Mouse (Mus musculus) intestine, embryonic 16.5 days (tissue): ENCODE data around the gene Wfikkn2. TPM values are rescaled to one million over a fixed set of nuclear protein-coding genes. Genes with fewer than 3 reads are reported as not detected.

Experiments
- ATAC-seq: fragments of 200-750 bp; cut with Nextera tagmentation; 2 replicates; pipeline ENCODE4 v1.8.0; 2017; ENCODE audit warnings: moderate TSS enrichment, moderate library complexity
- H3K27ac ChIP-seq: fragments of 300-500 bp; sonication (generic); 2 replicates; pipeline ENCODE4 v1.5.1; 2014; ENCODE audit warnings: mild to moderate bottlenecking, low read length
- H3K27me3 ChIP-seq: fragments of 300-500 bp; sonication (generic); replicated peaks from 2 replicates; pipeline ENCODE4 v1.6.1; 2014; ENCODE audit warnings: low read length, control low read depth, mixed read lengths; ENCODE audit not compliant: control insufficient read depth, insufficient read depth
- H3K36me3 ChIP-seq: fragments of 300-500 bp; sonication (generic); 2 replicates; pipeline ENCODE4 v1.6.1; 2014; ENCODE audit warnings: low read length, control low read depth; ENCODE audit not compliant: control insufficient read depth, insufficient read depth
- H3K4me1 ChIP-seq: fragments of 300-500 bp; sonication (generic); 2 replicates; pipeline ENCODE4 v1.6.1; 2014; ENCODE audit warnings: low read length, control low read depth, mixed read lengths; ENCODE audit not compliant: control insufficient read depth, insufficient read depth
- H3K4me2 ChIP-seq: fragments of 300-500 bp; sonication (generic); 2 replicates; pipeline ENCODE4 v1.6.1; 2014; ENCODE audit warnings: low read depth, low read length, control low read depth
- H3K4me3 ChIP-seq: fragments of 300-500 bp; sonication (generic); 2 replicates; pipeline ENCODE4 v1.5.1; 2014; ENCODE audit warnings: mild to moderate bottlenecking, low read length
- H3K9ac ChIP-seq: fragments of 300-500 bp; sonication (generic); 2 replicates; pipeline ENCODE4 v1.6.1; 2014; ENCODE audit warnings: low read depth, low read length
- H3K9me3 ChIP-seq: fragments of 300-500 bp; sonication (generic); 2 replicates; pipeline ENCODE4 v1.6.1; 2016; ENCODE audit warnings: low read length, control low read depth; ENCODE audit not compliant: control insufficient read depth
- WGBS: fragments of 180-500 bp; shearing (Covaris S2); extraction: QIAGEN DNeasy Blood & Tissue Kit; methylation state at CpG from one replicate; pipeline ENCODE4 v1.1.7; 2014; 5-methylcytosine and 5-hydroxymethylcytosine counted together
- polyA plus RNA-seq: library from polyadenylated mRNA; unstranded; fragments of >200 nt; fragmentation: Nextera tagmentation; extraction: Ambion mirVana; gene quantifications from 2 replicates; pipeline ENCODE4 v1.2.1, GENCODE M21; 2015

Wfikkn2 gene
- polyA plus RNA-seq, 1 experiment from 2014 or later = 2.2 TPM

- H3K4me2 ChIP-seq = no peak overlapping the region
- no peak overlapping the region for H3K27ac ChIP-seq
- H3K4me1 ChIP-seq = peaks cover 3% of the 10 kb centered on the region
- 85% methylated on average over 3 of the region's 3 CpGs for WGBS
- ATAC-seq = no peak
- no peak overlapping the region for H3K4me3 ChIP-seq
- H3K27me3 ChIP-seq = no peaks in the 10 kb centered on the region
- no peaks in the 10 kb centered on the region for H3K9me3 ChIP-seq
- H3K36me3 ChIP-seq = peaks cover 7% of the 10 kb centered on the region; the same call in 1 of the 2 replicates
- no peak overlapping the region for H3K9ac ChIP-seq
These were observed 30.2 kb downstream of the Wfikkn2 start for GRCm38 (mm10) chr11:94215581-94215980.

- H3K4me3 ChIP-seq = peak overlapping the region; percentile 28
- 88% methylated on average over 29 of the region's 29 CpGs for WGBS
These were observed 31.8 kb downstream of the Wfikkn2 start for GRCm38 (mm10) chr11:94213735-94214594.

GRCm38 (mm10) chr11:94212997-94213396, 32.8 kb downstream of the Wfikkn2 start:
- no peak overlapping the region for H3K9ac ChIP-seq
- 56% methylated on average over 4 of the region's 4 CpGs for WGBS

More at GRCm38 (mm10) chr11:94213735-94214594, 31.8 kb downstream of the Wfikkn2 start:
- peak overlapping the region; percentile 6; the same call in 1 of the 2 replicates for H3K27ac ChIP-seq
- no peak for ATAC-seq
- H3K9ac ChIP-seq = peak overlapping the region; percentile 39
- H3K36me3 ChIP-seq = peaks cover 7% of the 10 kb centered on the region; the same call in 1 of the 2 replicates
- peak overlapping the region; percentile 26 for H3K4me2 ChIP-seq
- no peaks in the 10 kb centered on the region for H3K9me3 ChIP-seq
- peaks cover 3% of the 10 kb centered on the region for H3K4me1 ChIP-seq
- no peaks in the 10 kb centered on the region for H3K27me3 ChIP-seq

GRCm38 (mm10) chr11:94212489-94212836, 33.3 kb downstream of the Wfikkn2 start:
- Histone ChIP-seq H3K4me1 (peaks cover 3% of the 10 kb centered on the region), H3K9ac (peak overlapping the region; percentile 98), H3K4me2 (peak overlapping the region; percentile 64), H3K4me3 (peak overlapping the region; percentile 96), H3K27ac (peak overlapping the region; percentile 83), H3K27me3 (no peaks in the 10 kb centered on the region), H3K36me3 (peaks cover 7% of the 10 kb centered on the region; the same call in 1 of the 2 replicates), H3K9me3 (no peaks in the 10 kb centered on the region)
- WGBS = 2% methylated on average over 7 of the region's 7 CpGs
- ATAC-seq = no peak

More at GRCm38 (mm10) chr11:94212997-94213396, 32.8 kb downstream of the Wfikkn2 start:
- H3K27me3 ChIP-seq = no peaks in the 10 kb centered on the region
- ATAC-seq = no peak
- no peaks in the 10 kb centered on the region for H3K9me3 ChIP-seq
- H3K27ac ChIP-seq = no peak overlapping the region
- peak overlapping the region; percentile 64 for H3K4me2 ChIP-seq
- H3K4me1 ChIP-seq = peaks cover 3% of the 10 kb centered on the region
- H3K4me3 ChIP-seq = peak overlapping the region; percentile 96
- peaks cover 7% of the 10 kb centered on the region; the same call in 1 of the 2 replicates for H3K36me3 ChIP-seq

- peak overlapping the region; percentile 96 for H3K4me3 ChIP-seq
- H3K36me3 ChIP-seq = peaks cover 7% of the 10 kb centered on the region; the same call in 1 of the 2 replicates
- H3K27me3 ChIP-seq = no peaks in the 10 kb centered on the region
- peaks cover 3% of the 10 kb centered on the region for H3K4me1 ChIP-seq
- no peaks in the 10 kb centered on the region for H3K9me3 ChIP-seq
- WGBS = under 1% methylated on average over 38 of the region's 61 CpGs
- peak overlapping the region; percentile 64 for H3K4me2 ChIP-seq
- peak; percentile 22 for ATAC-seq
- peak overlapping the region; percentile 98 for H3K9ac ChIP-seq
- peak overlapping the region; percentile 97 for H3K27ac ChIP-seq
These were observed 33.9 kb downstream of the Wfikkn2 start for GRCm38 (mm10) chr11:94211651-94212488.

- Histone ChIP-seq H3K27ac (peak within 1 kb of the TSS; percentile 99), H3K4me1 (peaks cover 3% of the 10 kb centered on the region), H3K36me3 (peaks cover 7% of the 10 kb centered on the region; the same call in 1 of the 2 replicates), H3K9ac (peak within 1 kb of the TSS; percentile 98), H3K27me3 (no peaks in the 10 kb centered on the region), H3K9me3 (no peaks in the 10 kb centered on the region), H3K4me2 (peak within 1 kb of the TSS; percentile 83), H3K4me3 (peak within 1 kb of the TSS; percentile 96)
- 0% methylated on average over 48 of the region's 55 CpGs for WGBS
- peak; percentile 95 for ATAC-seq
These were observed 34.6 kb downstream of the Wfikkn2 start, which contains the start of gene Tob1 for GRCm38 (mm10) chr11:94211124-94211603. Gene Tob1, plus strand, starts transcription at chr11:94211454.

GRCm38 (mm10) chr11:94210191-94211086, 35.4 kb downstream of the Wfikkn2 start:
- no peaks in the 10 kb centered on the region for H3K27me3 ChIP-seq
- under 1% methylated on average over 46 of the region's 56 CpGs for WGBS
- ATAC-seq = peak; percentile 80
- H3K27ac ChIP-seq = peak overlapping the region; percentile 99
- H3K4me1 ChIP-seq = peaks cover 3% of the 10 kb centered on the region
- H3K4me2 ChIP-seq = peak overlapping the region; percentile 83
- peak overlapping the region; percentile 60 for H3K4me3 ChIP-seq
- peaks cover 7% of the 10 kb centered on the region; the same call in 1 of the 2 replicates for H3K36me3 ChIP-seq
- H3K9ac ChIP-seq = peak overlapping the region; percentile 76
- H3K9me3 ChIP-seq = no peaks in the 10 kb centered on the region

- no peak for ATAC-seq
- Histone ChIP-seq H3K4me3 (peak overlapping the region; percentile 54), H3K9ac (peak overlapping the region; percentile 76), H3K4me2 (peak overlapping the region; percentile 83), H3K27me3 (no peaks in the 10 kb centered on the region), H3K36me3 (peaks cover 7% of the 10 kb centered on the region; the same call in 1 of the 2 replicates), H3K4me1 (peaks cover 3% of the 10 kb centered on the region), H3K9me3 (no peaks in the 10 kb centered on the region), H3K27ac (peak overlapping the region; percentile 98)
- 2% methylated on average over 14 of the region's 14 CpGs for WGBS
These were observed 36.1 kb downstream of the Wfikkn2 start for GRCm38 (mm10) chr11:94209695-94210131.
